Mouse (Mus musculus): ENCODE measurements around the gene Uba3.

DNA sequence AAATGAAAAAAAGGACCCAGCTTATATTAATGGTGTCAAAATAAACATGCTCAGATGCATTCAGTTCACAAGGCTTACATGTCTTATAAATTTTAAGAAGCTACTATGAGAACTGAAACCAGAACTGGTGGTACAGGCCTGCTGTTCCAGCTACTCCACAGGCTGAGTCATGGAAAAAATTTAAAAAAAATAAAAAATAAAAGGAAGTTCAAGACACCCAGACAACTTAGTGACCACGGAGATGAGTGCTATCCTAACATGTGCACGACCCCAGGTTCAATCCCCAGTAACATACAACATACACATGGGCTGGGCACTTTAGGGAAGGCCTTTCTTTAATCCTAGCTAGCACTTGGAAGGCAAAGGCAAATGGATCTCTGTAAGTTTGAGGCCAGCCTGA lies 55.7 kb downstream of the Uba3 start:
- no peak for TF ChIP-seq CTCF (IDR thresholded peaks at IDR 0.05; ENCODE audit: low read depth)
- TF ChIP-seq EP300 (IDR thresholded peaks at IDR 0.05; ENCODE audit: low read depth): no peak

Measured in liver, postnatal 0 days (tissue).